Mouse (Mus musculus): ENCODE measurements around the gene Zfp119a.
A peak's percentile ranks its signal among the peaks of the same experiment; 100 is the strongest.

Gene Zfp119a

DNA sequence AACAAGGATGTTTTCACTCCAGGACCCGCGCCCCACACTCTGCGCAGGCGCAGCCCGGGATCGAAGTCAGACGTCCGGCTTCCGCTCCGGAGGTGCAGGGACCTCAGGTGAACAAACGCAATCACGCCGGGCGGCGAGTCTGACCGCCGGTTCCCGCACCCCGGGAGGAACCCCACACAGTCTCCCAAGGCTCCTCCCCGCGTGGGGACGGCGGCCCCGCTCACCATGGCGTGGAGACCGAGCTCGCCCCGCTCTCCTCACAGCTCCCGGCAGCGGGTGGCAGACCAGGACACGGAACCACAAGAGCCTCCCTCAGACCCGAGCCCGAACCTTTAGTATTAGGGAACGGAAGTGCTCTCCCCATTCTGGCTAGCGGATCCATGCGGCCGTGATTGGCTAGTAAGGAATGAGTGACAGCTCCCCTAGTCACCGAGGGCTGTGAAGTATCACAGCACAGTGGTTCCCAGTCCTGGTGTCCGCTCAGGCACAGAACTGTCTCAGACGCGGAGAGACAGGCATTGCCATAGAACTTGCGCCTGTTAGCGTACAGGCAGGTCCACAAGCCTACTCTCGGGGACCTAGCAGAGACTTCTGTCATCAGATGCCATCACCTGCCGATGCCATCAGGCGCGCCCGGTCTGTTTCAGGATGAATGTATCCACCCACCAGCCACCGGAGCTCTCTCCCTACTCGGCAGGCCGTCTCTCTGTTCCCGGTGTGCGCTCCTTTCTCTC is at the start of gene Zfp119a:
Gene Zfp119a, minus strand, starts transcription at position 295 of the 734 bp plus-strand sequence.
- peak; percentile 84 to 85 for DNase-seq

DNA sequence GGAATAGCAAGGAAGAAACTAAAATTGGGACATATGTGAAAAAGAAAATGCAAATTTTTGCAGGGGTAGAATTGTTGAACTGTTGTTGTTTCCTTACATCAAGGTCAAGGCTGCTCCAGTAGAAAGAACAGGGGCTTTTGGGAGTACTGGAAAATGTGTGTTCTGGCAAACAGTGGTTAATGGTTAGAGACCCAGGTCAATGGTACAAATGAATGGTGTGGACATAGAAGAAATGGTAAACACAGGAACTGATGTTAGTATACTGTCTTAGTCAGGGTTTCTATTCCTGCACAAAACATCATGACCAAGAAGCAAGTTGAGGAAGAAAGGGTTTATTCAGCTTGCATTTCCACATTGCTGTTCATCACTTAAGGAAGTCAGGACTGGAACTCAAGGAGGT is 27.9 kb upstream of the Zfp119a start:
- DNase-seq = no peak

DNA sequence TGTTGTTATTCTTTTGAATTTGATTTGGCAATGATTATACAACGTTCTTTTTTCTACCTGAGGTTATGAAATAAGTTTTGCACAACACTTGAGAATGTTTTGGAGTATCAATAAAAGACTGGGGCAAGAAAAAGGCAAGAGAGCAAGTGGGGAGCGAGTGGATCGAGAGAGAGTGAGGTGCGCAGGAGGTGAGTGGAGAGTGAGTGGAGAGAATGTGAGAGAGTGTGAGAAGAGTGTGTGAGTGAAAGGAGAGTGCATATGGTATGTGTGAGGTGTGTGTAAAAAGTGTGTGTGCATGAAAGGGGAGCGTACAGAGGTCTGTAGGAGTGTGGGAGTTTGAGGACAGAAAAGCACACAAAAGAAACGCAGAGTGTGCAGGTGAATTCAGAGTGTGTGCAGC is 25.4 kb upstream of the Zfp119a start:
- DNase-seq = no peak

DNA sequence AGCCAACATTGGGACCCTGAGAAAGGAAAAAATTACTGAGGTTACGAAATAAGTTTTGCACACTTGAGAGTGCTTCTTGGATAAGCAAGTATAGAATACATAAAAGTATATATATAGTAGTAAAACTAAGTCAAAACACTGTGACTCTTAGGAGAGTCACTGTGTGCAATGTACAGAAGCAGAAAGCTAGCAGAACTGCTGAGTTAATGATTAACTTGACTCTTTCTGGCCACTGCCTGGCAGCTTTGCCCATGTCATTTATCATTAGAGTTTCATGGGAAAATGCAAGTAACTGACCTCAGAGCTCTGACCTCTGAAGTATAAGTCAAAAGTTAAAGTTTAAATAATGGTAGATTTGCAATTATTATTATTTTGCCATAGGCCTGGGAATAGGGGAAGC is 25.0 kb upstream of the Zfp119a start:
- no peak for DNase-seq

DNA sequence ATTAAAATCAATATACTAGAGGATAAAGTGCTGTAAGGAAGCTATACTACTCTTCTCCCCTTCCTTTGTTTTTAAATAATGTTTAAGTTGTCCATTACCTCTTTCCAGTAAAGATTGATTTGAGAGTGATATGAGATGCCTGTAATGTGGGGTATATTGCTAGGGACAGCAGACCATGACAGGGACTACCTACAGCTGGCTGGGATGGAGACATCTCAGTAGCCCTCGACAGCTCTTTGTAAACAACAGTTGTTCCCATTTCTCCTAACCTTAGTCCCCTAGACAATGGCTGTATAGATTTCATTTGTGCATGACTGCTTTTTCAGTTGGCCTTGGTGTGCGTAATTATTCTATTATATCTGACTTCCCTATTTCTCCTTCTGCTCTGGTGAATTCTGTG is 24.4 kb upstream of the Zfp119a start:
- no peak for DNase-seq

DNA sequence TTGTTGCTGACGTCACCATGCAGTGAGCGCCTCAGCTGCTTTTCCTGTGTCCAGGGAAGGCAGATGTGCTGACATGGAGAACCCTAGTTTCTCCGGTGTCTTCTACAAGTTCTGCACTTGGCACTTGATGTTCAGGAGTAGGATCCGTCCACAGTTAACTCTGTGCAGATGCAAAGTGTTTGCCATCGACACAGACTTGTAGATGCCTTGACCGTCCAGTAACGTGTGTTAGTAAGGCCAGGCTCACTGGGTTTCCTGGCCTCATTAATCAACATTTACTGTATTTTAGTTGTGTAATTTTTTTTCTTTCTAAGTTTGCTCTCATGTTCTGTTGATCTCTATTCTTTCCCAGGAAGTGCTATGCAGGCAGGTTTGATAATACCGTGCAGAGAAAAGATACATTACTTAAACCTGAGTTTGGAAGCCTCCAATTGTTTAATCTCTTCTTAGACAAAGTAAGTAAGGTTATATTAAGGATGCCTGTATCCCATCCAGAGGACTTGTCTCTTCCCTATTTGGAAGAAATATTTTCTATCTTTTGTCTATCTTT is 13.8 kb upstream of the Zfp119a start:
- DNase-seq = peak; percentile 11 to 54

DNA sequence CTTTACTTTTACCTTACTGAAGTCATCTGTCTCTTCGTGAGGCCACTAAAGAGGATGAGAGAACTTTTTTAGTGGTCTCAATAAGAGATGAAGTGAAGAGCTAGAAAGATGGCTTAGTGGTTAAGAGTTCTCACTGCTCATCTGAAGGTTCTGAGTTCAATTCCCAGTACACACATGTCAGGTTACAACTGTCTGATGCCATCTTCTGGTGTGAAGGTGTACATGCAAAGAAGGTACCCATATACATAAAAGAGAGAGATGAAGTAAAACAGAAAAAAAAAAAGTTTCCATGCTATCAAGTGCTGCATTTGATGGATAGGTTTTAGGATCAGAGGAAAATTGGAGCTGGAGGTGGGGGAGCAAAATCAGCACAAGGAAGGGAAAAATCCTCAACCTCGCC is 6.2 kb upstream of the Zfp119a start:
- DNase-seq = no peak

DNA sequence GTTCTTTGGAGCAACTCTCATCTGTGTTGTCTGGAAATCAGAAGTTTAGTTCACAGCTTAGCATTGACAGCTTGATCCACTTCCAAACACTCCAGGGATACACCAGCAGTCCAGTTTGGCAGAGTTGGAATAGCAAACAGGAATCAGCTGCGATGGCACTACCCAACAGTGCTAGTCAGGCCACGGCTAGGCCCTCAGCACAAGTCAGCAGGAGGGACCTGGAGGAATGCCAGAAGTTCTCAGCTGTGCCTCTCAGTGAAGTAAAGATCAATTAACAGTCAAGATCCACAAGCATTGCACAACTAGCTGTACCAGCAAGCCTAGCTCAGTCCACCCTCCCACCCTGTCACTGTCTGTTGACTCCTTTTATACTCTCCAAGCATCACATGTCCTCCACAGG is 4.9 kb upstream of the Zfp119a start:
- DNase-seq = peak; percentile 36 to 54

DNA sequence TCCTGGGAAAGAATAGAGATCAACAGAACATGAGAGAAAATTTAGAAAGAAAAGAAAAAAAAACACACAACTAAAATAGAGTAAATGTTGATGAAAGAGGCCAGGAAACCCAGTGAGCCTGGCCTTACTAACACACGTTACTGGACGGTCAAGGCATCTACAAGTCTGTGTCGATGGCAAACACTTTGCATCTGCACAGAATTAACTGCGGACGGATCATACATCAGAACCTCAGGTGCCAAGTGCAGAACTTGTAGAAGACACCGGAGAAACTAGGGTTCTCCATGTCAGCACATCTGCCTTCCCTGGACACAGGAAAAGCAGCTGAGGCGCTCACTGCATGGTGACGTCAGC is 471 bp downstream of the Zfp119a start:
- peak; percentile 21 to 35 for DNase-seq

DNA sequence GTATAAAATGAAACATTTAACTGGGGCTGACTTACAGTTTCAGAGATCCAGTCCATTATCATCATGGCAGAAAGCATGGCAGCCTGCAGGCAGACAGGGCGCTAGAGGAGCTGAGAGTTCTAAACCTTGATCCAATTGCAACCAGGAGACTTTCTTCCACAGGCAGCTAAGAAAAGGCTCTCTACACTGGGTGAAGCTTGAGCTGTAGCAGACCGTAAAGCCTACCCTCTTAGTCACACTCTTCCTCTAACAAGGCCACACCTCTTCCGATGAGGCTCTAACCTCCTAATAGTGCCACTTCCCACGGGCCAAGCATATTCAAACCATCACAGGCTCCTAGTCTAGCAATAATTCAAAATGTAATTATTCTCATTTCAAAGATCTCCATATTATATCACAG is 1.5 kb downstream of the Zfp119a start:
- no peak for DNase-seq

DNA sequence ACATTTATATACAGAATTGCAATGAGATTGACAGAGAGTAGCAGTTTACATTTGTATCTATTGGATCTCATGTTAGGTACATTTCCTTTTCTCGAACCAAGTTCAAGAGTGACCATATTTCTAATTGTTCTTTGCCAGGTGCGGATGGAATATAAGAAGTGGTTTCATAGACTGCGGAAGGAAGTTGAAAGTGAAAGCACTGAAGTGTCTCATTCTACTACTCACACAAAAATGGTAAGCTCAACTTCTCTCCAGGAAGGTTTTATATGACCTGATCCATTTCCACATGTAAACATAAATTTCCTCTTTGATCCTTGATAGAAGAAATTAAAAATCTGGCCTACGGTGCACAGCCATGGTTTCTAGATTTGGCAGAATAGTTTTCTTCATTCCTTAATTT is 35.7 kb downstream of the Zfp119a start:
- no peak for DNase-seq

DNA sequence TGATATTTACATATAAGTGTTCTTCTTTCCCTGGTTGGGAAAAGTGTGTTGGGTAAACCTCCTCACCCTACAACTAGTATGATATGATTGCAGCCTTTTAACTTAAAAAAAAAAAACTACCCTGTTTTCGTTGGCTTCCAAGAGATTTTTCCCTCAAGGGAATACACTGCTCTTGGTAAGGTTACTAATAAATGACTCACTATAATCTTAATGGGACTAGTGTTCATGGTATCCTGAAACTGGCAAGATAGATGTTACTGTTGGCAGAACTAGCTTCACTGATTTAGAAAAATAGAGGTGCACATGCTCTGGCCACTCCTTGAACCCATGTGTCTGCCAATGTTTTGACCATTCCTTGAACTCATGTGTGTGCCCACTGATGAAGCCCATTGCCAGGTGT is 57.2 kb downstream of the Zfp119a start:
- no peak for DNase-seq

DNA sequence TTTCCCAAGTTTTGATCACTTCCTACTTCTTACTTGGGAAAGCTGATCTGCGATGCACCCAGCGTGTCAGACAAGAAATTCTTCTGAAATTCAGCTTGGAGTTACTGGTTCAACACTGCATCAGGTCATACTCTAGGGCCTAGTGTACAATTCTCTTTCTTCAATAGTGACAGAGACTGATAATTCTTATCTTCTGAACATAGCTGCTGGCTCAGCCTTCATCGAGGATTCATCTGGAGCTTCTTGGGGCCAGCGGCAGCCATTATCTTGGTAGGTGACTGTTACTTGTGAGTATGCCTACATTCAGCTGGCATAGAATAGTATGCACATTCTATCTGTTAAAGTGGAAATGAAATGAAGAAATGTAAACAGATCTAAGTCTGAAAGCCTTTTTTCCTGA is 61.9 kb downstream of the Zfp119a start:
- DNase-seq = no peak
